Mouse (Mus musculus) forebrain, embryonic 12.5 days (tissue): ENCODE measurements around the gene Prmt1. TPM values are rescaled to one million over a fixed set of nuclear protein-coding genes. Genes with fewer than 3 reads are reported as not detected.

Experiments used
- ATAC-seq: fragments of 200-750 bp; cut with Nextera tagmentation; 2 replicates; pipeline ENCODE4 v1.8.0; 2017; ENCODE audit warnings: moderate TSS enrichment; ENCODE audit not compliant: low FRiP score
- H3K27ac ChIP-seq: fragments of 300-500 bp; sonication (generic); 2 replicates; pipeline ENCODE4 v1.5.1; 2016; ENCODE audit warnings: mild to moderate bottlenecking
- H3K27me3 ChIP-seq: fragments of 300-500 bp; sonication (generic); 2 replicates; pipeline ENCODE4 v1.6.1; 2016; ENCODE audit warnings: mild to moderate bottlenecking
- H3K36me3 ChIP-seq: fragments of 300-500 bp; sonication (generic); replicated peaks from 2 replicates; pipeline ENCODE4 v1.6.1; 2016; ENCODE audit warnings: mild to moderate bottlenecking
- H3K4me1 ChIP-seq: fragments of 300-500 bp; sonication (generic); 2 replicates; pipeline ENCODE4 v1.6.1; 2016
- H3K4me2 ChIP-seq: fragments of 300-500 bp; sonication (generic); 2 replicates; pipeline ENCODE4 v1.6.1; 2016; ENCODE audit warnings: mild to moderate bottlenecking, moderate library complexity
- H3K4me3 ChIP-seq: fragments of 300-500 bp; sonication (generic); replicated peaks from 2 replicates; pipeline ENCODE4 v1.5.1; 2016; ENCODE audit warnings: mild to moderate bottlenecking
- H3K9ac ChIP-seq: fragments of 300-500 bp; sonication (generic); 2 replicates; pipeline ENCODE4 v1.6.1; 2016; ENCODE audit warnings: mild to moderate bottlenecking
- H3K9me3 ChIP-seq: fragments of 300-500 bp; sonication (generic); 2 replicates; pipeline ENCODE4 v1.6.1; 2016
- WGBS: fragments of 180-500 bp; shearing (Covaris S2); methylation state at CpG from one replicate; pipeline ENCODE4 v1.1.7; 2016; 5-methylcytosine and 5-hydroxymethylcytosine counted together
- polyA plus RNA-seq: library from polyadenylated mRNA; unstranded; fragments of >200 nt; fragmentation: Nextera tagmentation; extraction: Ambion mirVana; gene quantifications from 2 replicates; pipeline ENCODE4 v1.2.1, GENCODE M21; 2016

The Prmt1 gene
- polyA plus RNA-seq, 1 experiment from 2014 or later: 585 TPM

DNA sequence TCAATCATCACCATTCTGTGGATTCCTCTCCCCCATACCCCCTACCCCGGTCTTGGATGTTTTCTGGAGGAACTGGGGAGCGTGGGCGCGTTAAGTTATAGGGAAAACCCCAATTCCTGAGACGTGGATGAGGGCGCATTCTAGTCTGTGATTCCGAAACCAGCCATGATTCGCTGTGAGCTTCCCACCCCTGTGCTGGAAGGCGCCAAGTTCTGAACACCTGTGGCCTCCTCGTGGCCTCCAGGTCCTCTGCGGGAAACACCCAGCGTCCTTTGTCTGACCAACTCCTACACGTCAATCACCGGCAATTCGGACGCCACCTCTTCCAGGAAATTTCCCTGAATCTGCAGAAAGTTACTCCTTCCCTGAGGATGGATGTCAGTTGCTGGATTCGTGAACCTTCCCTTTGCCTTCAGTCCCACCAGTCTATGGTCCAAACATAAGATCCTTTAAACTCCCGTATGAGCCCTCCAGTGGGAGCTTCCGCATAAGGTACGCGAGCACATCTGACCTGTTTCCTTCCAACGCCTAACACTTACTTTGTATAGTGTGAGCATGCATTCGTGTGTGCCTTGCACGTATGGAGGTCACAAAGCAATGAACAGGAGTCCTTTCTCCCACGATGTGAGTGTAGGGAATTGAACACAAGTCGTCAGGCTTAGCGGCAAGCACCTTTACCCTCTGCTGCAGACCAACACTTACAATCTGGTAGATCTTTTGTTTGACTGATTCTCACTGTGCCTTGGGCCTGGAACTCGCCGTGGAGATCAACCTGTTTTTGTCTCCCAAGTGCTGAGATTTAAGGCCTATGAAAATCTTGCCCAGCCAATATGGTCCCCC lies 731 bp upstream of the Prmt1 start:
- Histone ChIP-seq H3K4me3 (peak overlapping the region; percentile 96), H3K27me3 (no peaks in the 10 kb centered on the region), H3K9me3 (no peaks in the 10 kb centered on the region), H3K4me2 (peak overlapping the region; percentile 72), H3K27ac (peak overlapping the region; percentile 95), H3K36me3 (peaks cover 35% of the 10 kb centered on the region), H3K4me1 (peaks cover 43% of the 10 kb centered on the region), H3K9ac (peak overlapping the region; percentile 84)
- peak; percentile 22 for ATAC-seq
- under 1% methylated on average over 29 of the region's 29 CpGs for WGBS

GRCm38 (mm10) chr7:44985595-44986191 lies 675 bp downstream of the Prmt1 start:
- H3K9me3 ChIP-seq: no peaks in the 10 kb centered on the region
- H3K27me3 ChIP-seq: no peaks in the 10 kb centered on the region
- H3K4me2 ChIP-seq: peak overlapping the region; percentile 68
- H3K4me1 ChIP-seq: peaks cover 43% of the 10 kb centered on the region
- H3K9ac ChIP-seq: peak overlapping the region; percentile 97
- peaks cover 36% of the 10 kb centered on the region for H3K36me3 ChIP-seq
- H3K4me3 ChIP-seq: peak overlapping the region; percentile 96
- peak; percentile 18 for ATAC-seq
- H3K27ac ChIP-seq: peak overlapping the region; percentile 93
- WGBS: under 1% methylated on average over 44 of the region's 45 CpGs

- H3K4me1 ChIP-seq: peaks cover 43% of the 10 kb centered on the region
- peaks cover 36% of the 10 kb centered on the region for H3K36me3 ChIP-seq
These were observed 1.6 kb downstream of the Prmt1 start for GRCm38 (mm10) chr7:44984833-44985164.

DNA sequence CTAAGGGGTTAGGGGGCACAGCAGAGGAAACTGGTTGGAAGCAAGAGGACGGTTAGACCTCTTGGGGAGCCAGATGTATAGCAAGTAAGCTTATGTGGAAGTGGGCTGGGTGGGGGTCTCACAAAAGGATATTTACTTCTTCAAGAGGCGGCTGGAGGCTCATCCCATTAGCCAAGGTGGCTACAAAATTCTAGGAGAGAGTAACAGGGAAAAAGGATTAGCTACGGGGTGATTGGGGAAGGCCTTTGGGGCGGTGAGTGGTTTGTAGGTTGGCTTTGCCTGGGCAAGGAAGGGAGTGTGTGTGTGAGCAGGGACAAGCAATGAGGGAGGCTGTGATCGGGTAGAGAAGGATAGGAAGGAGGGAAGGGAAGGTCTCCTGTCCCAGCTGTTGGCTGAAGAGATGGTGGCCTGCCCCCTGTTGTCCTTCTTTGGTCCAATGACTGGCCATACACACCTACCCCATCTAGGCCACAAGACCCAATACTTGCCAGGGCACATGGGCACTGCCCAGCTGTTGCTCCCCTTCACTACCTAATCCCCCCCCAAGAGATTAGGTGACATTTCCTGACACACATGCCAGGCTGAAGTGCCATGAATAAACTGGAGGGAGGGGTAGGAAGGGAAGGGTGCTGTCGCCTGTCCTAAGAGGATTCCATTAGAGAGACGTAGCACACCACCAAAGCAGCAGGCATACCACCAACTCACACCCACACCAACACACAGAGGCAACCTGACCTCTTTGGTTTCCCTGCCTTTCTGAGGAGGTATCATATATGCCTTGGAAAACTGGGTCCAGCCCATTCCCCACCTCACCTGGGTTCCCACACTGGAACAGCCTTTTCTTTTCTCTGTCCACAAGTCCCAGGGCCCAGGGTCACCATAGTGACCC lies 2.2 kb downstream of the Prmt1 start:
- Histone ChIP-seq H3K27me3 (no peaks in the 10 kb centered on the region), H3K36me3 (peaks cover 36% of the 10 kb centered on the region), H3K27ac (peak overlapping the region; percentile 93), H3K9me3 (no peaks in the 10 kb centered on the region), H3K9ac (peak overlapping the region; percentile 97), H3K4me3 (peak overlapping the region; percentile 96), H3K4me2 (peak overlapping the region; percentile 68), H3K4me1 (peaks cover 39% of the 10 kb centered on the region)
- no peak for ATAC-seq
- 76% methylated on average over 7 of the region's 7 CpGs for WGBS

More at GRCm38 (mm10) chr7:44984833-44985164, 1.6 kb downstream of the Prmt1 start:
- Histone ChIP-seq H3K4me3 (peak overlapping the region; percentile 96), H3K27me3 (no peaks in the 10 kb centered on the region), H3K27ac (peak overlapping the region; percentile 93), H3K9ac (peak overlapping the region; percentile 97; the same call in 1 of the 2 replicates), H3K4me2 (peak overlapping the region; percentile 68), H3K9me3 (no peaks in the 10 kb centered on the region)
- WGBS: 44% methylated on average over 3 of the region's 3 CpGs
- ATAC-seq: no peak

GRCm38 (mm10) chr7:44983085-44983484 lies 3.3 kb downstream of the Prmt1 start:
- Histone ChIP-seq H3K9ac (no peak overlapping the region), H3K4me2 (no peak overlapping the region), H3K4me1 (peaks cover 30% of the 10 kb centered on the region), H3K27ac (peak overlapping the region; percentile 60; the same call in 1 of the 2 replicates), H3K4me3 (no peak overlapping the region; the same call in 1 of the 2 replicates), H3K27me3 (no peaks in the 10 kb centered on the region), H3K9me3 (no peaks in the 10 kb centered on the region), H3K36me3 (peaks cover 47% of the 10 kb centered on the region)
- 35% methylated on average over 6 of the region's 6 CpGs for WGBS
- ATAC-seq: no peak

GRCm38 (mm10) chr7:44981539-44981938 lies 4.8 kb downstream of the Prmt1 start:
- Histone ChIP-seq H3K27ac (no peak overlapping the region), H3K9ac (no peak overlapping the region), H3K4me1 (peaks cover 24% of the 10 kb centered on the region), H3K27me3 (no peaks in the 10 kb centered on the region), H3K9me3 (no peaks in the 10 kb centered on the region), H3K36me3 (peaks cover 63% of the 10 kb centered on the region), H3K4me2 (no peak overlapping the region), H3K4me3 (no peak overlapping the region)
- WGBS: 96% methylated on average over 8 of the region's 8 CpGs
- ATAC-seq: no peak

GRCm38 (mm10) chr7:44978300-44978699 lies 8.1 kb downstream of the Prmt1 start:
- ATAC-seq: no peak
- no peaks in the 10 kb centered on the region for H3K27me3 ChIP-seq
- peaks cover 18% of the 10 kb centered on the region for H3K4me1 ChIP-seq
- no peak overlapping the region for H3K9ac ChIP-seq
- H3K4me3 ChIP-seq: no peak overlapping the region
- WGBS: 96% methylated on average over 3 of the region's 3 CpGs
- H3K4me2 ChIP-seq: no peak overlapping the region
- H3K36me3 ChIP-seq: peaks cover 71% of the 10 kb centered on the region
- H3K9me3 ChIP-seq: no peaks in the 10 kb centered on the region
- H3K27ac ChIP-seq: no peak overlapping the region

DNA sequence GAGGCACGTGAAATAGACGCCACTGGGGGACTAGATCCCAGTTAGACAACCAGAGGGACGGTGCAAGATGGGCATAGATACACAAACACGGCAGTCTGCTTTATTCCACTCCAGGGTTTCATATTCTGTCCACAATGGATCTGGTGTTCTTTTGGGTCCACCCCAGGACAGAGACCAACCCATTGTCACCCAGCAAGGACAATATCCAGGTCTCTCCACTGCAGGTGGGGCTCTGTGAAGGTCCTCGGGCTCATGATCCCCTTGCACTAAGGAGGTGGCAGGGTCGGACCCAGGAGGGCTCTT lies 11.3 kb downstream of the Prmt1 start:
- Histone ChIP-seq H3K27me3 (no peaks in the 10 kb centered on the region), H3K4me3 (no peak overlapping the region), H3K27ac (peak overlapping the region; percentile 96), H3K9ac (no peak overlapping the region), H3K36me3 (peaks cover 46% of the 10 kb centered on the region), H3K4me2 (peak overlapping the region; percentile 76), H3K9me3 (no peaks in the 10 kb centered on the region), H3K4me1 (peaks cover 38% of the 10 kb centered on the region)
- WGBS: 18% methylated on average over 6 of the region's 6 CpGs
- ATAC-seq: peak; percentile 9; the same call in 1 of the 2 replicates

- under 1% methylated on average over 22 of the region's 22 CpGs for WGBS
- Histone ChIP-seq H3K4me3 (peak within 1 kb of the TSS; percentile 54), H3K9me3 (no peaks in the 10 kb centered on the region), H3K27ac (peak within 1 kb of the TSS; percentile 96), H3K4me2 (peak within 1 kb of the TSS; percentile 76), H3K27me3 (no peaks in the 10 kb centered on the region), H3K4me1 (peaks cover 42% of the 10 kb centered on the region), H3K9ac (peak within 1 kb of the TSS; percentile 73), H3K36me3 (peaks cover 41% of the 10 kb centered on the region)
- ATAC-seq: peak; percentile 52
These were observed 11.8 kb downstream of the Prmt1 start, which contains the start of gene Cpt1c for GRCm38 (mm10) chr7:44974383-44975116. Gene Cpt1c (minus strand): TSS chr7:44974851.

DNA sequence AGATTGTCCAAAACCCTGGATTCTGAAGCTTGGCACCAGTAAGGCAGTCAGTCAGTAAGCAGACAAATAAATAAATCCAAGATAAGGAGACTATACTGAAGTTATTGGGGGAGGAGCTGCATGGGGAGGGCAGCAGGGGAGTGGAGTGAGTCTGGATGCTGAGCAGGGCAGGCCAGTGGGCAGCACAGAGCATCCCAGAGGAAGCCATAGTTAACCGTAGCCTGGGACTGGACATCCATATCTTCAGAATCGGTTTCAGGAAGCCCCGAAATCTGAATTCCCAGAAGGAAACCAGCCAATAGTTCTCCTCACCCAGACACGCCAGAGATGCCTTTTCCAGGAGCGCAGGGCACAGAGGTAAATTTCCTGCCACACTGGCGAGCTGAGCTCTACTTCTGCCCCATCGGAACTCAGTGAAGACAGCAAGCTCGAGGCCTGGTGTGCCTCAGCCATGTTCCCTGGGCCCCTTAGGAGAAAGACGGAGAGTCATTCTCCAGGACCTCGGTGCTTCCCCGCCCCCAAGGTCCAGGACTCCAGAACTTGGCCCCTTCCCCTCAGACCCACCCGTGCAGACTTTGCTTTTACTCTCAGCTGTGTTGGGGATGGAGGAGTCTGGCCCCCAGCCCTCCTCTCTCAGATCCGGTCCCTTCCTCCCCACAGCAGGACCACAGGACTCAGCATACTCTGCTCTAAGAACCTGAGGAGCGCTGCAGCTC lies 12.8 kb downstream of the Prmt1 start:
- no peak for ATAC-seq
- Histone ChIP-seq H3K27me3 (no peaks in the 10 kb centered on the region), H3K4me2 (peak overlapping the region; percentile 76), H3K27ac (peak overlapping the region; percentile 96), H3K9ac (peak overlapping the region; percentile 73), H3K4me3 (peak overlapping the region; percentile 54), H3K4me1 (peaks cover 42% of the 10 kb centered on the region), H3K36me3 (peaks cover 31% of the 10 kb centered on the region), H3K9me3 (no peaks in the 10 kb centered on the region)
- WGBS: 32% methylated on average over 14 of the region's 14 CpGs

DNA sequence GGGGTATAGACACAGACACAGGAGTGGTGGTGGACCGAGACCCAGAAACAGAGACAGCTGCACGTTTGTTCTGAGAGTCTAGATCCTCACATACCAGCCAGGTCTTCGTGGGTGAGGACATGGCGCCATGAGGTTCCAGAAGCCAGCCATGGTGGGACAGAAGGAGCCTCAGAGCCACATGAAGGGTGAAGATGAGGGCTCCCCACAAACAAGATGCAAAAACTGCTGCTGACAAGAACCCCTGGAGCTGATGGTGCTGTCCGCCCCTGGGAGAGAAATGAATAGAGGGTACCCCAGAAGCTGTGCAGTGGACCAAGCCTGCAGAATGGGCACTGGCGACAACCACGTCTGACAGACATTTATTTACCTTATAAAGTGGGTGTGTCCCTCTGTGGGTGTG lies 15.2 kb downstream of the Prmt1 start:
- Histone ChIP-seq H3K4me2 (peak overlapping the region; percentile 74), H3K27me3 (no peaks in the 10 kb centered on the region), H3K4me1 (peaks cover 42% of the 10 kb centered on the region), H3K4me3 (peak overlapping the region; percentile 54), H3K9me3 (no peaks in the 10 kb centered on the region), H3K9ac (peak overlapping the region; percentile 65), H3K36me3 (peaks cover 24% of the 10 kb centered on the region), H3K27ac (peak overlapping the region; percentile 90)
- WGBS: 72% methylated on average over 7 of the region's 7 CpGs
- no peak for ATAC-seq
